Mouse (Mus musculus) layer of hippocampus, adult 9-10 months (tissue): ENCODE measurements at regions not wholly inside any gene's neighbourhood (a gene's known extent, or its start where the extent isn't known, plus 50 kb on each side); places are given as distances from the start of the nearest gene placed in this dataset.

ENCODE experiments used
- DNase-seq: peaks from one replicate; pipeline ENCODE4 v3.0.0; 2022; ENCODE audit warnings: low spot score

DNA sequence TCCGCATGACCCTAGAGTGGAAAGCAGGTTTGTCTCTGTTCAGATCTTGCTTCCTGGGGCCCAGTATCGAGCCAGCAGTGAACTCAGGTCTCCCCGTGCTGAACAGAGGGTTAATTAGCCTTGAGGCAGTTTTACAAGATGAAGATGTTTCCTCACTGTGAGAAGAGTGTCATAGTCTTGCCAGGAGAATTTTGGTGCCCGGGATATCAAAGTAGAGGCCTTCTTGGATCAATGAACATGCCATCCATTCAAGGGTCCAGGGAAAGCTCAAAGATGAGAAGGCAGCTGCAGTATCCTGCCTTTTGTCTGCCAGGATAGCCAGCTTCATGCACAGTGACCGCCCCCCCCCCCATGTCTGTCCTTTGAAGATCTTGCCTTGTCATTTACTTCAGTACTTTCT is 114.2 kb upstream of the Mylip start:
- no peak for DNase-seq

DNA sequence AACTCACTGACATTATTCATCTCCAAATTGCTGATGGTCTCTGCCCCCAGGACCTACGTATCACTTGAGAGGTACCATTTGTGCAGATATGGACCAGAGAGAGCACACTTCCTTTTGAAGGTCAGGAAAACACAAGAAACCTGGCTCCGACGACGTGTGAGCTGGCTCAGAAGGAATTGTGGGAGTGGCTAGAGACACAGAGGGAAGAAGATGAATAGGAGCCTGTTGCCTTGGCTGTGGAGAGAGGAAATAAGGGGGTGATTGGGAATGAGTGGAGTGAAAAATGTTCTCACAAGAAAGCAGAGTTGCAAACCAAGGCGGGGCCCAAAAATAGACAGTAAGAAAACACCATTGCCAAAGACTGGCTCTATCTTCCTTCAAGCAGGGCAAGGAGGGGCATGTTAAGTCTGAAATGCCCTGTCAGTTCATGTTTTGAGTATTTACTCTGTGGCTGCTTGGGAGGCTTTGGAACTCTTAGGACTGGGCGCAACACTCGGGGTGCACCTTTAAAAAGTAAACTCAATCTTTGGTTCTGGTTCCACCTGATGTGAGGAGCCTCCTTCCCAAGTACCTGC is 111.6 kb upstream of the Mylip start:
- DNase-seq: no peak

DNA sequence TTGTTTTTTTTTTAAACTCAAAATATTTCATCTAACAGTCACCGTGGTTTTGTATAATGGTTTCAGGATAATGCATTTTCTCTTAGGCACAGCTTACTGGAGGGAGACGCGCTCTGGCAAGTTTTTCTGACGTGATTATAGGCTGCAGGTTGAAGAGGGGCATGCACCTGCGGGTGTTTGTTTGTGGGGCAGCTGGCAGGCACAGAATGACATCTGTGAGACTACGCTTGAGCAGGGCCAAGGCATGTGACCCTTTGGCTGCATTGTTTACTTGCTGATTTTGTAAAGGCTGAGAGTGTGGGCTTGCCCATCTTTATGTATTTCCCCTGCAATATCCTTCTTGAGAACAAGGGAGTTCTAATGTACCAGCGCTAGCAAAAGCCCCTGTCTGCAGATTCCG is 108.4 kb upstream of the Mylip start:
- DNase-seq: no peak

DNA sequence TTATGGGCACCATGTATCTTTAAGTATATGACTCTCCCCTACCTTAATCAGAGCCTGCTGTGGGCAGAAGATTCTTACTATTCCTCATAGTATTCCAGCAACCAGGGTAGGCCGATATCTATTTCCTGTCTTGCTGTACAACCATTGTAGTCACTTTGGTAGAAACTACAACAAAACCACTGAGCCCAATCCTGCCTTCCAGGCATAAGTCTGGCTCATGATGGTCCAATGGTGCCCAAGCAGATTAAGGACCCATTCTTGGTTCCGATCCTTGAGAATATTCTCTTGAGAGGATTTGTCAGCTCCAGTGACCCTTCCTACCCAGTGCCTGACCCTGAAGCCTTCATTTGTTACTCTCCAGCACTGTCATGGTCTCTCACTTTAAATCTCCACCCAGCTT is 102.9 kb upstream of the Mylip start:
- no peak for DNase-seq

DNA sequence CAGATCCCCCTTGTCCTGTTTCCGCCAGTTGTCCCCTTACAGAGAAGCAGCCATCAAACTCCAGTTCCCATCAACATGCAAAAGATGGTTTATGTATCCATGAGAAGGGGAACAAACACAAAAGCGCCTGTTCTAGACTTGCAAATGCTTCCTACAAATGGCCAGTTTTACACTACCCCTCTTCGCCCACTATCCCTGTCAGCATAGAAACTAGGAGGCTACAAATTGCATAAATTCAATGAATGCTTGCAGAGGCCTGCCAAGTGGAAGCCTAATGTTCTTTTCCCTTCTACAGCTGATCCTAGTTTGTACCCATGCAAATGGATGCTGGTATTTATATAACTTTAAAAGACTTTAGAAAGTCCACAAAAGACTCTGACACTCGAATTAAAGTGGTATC is 102.3 kb upstream of the Mylip start:
- no peak for DNase-seq

DNA sequence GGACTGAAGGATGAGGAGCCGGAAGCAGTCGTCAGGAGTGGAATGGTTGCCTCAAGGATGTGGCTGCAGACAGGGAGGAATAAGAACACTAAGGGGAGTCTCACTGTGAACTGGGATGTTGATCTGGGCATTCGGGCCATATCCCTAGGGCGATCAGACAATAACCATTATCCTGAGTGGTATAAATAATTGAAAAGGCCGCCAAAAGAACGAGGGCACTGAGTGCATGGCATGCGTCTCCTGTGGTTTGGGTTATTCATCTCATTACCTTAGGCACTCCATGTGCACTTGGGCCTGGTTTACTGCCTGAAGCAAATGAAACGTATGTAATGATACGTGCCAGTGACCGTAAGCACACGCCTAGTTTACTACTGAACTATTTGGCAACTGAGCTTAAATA is 99.6 kb upstream of the Mylip start:
- DNase-seq: no peak

DNA sequence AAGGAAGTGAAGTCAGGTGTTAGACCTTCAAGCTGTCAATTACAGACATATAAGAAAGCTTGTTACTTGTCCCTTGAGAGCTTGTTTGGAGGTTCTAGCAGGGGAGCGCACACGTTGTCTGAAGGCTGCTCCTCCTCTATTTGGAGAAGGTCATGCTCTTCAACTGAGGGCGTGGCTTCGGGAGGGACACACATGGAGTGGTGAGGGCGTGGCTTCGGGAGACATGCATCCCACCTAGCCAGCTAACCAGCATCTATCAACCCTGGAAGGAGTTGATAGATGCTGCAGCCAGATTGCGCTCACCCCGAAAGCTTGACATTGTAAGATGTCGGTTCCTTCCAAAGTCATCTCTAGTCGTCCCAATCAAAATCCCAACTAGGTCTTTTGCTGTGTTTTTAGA is 94.9 kb upstream of the Mylip start:
- DNase-seq: no peak

DNA sequence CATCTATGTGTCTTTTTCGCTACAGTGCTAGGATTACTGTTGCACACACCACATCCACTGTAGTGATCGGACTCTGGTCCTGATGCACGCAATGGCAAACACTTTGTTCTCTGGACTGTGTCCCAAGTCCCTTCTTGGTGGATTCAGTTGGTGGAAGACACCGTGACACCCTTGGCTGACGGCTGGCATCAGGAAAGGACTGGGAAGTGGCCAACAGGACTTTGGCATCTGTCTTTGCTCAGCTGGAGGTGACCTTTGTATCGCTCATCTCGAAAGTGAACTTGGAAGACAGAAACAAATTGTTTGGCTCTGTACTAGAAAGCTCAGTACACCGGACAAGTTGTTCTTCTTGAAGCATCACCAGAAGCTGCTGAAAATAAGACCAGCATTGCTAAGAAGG is 88.9 kb upstream of the Mylip start:
- no peak for DNase-seq

DNA sequence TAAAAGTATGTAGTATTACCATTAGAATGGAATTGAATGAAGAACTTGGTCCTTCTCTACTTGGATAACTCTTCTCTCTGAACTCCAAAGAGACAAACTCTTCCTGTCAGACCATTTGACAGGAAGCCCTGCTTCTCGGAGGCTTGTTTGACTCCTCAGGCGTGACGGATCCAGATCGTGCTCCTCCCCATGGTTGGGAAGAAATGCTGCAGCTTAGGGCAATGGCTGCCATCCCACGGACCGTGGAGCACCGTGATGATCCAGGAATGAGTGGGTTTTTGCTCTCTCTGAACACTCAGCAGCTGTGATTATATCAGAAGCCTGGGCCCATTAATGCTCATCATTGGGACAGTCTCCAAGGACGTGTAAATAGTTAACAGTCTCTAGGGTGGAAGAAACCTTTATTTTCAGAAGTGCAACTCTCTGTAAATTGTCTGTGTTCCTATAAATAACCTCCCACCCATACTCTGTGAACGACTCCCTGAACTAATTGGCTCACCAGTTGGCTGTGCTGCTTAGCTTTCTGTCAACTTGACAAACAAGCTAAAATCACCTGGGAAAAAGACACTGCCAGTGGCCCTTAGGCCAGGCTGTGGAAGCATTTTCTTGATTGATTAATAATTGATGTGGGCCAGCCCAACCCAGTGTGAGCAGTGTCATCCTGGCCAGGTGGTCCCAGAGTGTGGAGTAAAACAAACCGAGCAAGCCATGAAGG is 88.2 kb upstream of the Mylip start:
- no peak for DNase-seq

DNA sequence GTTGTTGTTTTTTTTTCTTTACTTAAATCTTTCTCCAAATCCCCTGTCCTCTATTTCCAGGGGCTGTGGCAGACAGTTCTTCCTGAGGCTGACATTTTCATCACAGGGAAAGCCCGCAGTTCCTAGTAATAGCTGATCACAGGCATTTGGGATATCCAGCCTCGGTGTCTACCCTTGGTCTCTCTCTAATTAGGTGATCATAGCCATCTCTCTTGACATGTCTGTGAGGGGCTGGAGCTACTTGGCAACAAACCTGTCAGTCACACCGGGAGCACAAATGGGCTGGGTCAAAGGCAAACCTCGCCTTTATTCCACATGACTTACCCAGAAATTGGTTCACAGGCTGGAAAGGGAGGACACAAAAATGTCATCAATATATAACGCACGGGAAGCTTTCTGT is 86.7 kb upstream of the Mylip start:
- no peak for DNase-seq

DNA sequence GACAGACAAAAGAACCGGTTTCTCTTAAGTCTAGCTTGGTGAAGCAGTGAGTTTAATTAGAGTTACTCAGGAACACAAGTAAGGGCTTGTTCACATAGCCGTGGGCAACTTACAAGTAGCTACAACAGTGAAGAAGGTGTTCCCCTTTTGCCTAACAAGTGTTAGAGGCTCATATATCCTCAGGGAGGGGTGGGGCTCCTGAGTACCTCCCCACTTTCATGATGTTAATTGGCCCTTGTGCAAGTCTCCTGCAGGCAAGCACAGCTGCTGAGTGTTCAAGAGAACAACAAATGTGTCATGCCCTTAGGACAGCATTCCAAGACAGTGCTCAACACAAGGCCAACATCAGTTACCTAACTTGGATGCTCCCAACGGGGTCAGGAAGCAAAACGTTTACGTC is 83.4 kb upstream of the Mylip start:
- no peak for DNase-seq

DNA sequence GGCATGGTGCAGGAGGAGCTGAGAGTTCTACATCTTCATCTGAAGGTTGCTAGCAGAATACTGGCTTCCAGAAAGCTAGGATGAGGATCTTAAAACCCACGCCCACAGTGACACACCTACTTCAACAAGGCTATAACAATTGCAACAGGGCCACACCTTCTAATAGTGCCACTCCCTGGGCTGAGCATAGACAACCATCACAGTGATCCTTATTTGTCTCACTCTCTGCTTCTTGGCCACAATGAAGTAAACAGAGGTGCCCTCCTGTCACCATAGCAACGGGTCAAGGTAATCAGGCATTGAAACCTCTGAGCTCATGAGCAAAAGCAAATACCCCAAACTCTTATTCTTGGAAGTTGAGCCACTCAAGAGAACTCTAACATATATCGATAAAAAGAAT is 82.3 kb upstream of the Mylip start:
- DNase-seq: no peak

DNA sequence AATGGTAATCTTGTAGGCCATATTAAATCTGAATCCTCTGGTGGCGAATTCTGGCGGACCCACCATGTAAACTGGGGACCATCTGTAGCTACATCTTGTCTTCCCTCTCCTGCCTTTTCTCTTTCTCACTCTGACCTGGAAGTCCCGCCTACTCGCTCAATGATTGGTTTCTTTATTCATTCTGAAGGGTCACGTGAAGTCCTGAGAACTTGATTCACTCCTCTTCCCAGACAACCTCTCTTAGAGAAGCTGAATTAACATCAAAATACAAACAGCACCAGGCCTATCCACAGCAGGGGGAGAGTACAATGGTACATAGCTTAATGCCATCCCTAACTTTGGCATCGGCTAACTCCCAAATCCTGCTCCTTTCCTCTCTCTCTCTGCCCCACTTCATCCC is 69.9 kb upstream of the Mylip start:
- no peak for DNase-seq

DNA sequence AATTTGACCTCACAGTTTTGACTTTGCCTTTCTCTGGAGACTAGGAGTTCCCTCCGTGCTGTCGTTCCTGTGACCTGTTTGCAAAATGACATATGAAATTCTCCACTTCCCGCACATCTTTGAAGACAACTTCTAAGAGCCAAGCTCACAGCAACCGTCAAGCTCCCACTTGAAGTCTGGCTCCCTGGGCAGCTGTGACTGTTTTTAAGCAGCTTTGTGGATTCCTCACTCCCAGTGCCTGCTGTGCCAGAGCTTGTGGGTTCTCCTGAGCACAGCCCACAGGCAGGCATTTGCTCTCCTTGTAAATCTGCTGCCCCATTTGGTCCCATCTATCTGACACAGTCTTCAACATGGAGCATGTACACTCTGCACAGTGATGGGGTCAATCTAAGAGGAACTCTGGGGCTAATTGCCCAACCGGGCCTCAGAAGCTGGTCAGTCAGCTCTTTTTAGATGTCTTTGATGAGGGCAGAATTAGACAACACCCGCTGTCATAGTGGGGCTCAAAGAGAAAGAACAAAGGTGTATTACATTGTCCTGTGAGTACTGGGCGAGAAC is 63.7 kb upstream of the Mylip start:
- DNase-seq: no peak

DNA sequence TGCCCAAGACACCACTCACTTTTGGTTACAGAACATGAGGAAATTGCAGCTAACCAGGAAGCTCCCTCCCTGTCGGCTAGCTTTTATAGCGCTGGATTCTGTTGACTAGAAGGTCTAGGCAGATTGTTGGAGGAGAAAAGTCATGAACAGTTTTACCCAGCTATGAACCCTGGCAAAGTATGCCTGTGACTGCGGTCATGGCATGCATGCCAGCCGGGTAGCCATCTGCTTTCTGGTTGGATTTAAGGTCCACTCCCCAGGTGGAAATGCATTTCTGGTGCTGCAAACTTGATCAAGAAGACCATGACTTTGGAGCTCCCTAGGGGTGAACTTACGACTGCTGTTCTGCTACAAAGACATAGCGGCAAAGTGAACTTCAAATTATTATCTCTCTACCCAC is 62.8 kb upstream of the Mylip start:
- DNase-seq: no peak

DNA sequence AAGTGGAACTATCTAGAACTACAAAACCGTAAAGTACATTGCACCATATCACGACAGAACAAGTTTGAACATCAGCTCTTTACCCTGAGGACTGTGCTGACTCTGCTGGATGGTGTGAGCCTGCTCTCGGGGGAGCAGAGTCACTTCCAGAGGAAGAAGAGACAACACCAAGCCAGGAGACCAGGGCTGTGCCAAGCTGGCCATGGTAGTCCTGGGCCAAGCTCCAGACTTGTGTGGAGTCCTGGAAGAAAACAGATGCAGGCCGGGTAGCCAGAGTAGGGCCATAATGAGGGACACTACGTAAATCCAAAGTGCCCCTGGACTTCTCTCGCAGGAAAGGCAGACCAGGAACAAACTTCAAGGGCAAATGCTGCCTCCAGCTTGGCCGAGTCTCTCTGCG is 59.0 kb upstream of the Mylip start:
- no peak for DNase-seq

DNA sequence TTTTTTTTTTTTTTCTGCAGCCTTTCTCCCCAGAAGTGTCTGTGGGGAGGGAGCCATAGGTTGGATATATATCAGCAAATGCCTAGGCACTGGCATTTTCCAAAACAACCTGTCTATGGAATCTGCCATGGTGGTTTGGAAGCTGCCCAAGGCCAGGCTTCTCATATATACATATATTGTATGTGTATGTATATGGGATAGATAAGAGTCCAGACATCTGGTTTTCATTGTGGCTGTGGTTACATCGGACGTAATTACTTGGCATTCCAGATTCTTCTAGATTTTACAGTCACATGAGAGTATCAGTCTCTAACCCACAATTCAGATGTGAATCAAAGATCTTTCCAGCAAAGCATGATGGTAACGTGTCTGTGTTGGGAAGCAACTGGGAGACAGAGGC is 57.5 kb upstream of the Mylip start:
- no peak for DNase-seq

DNA sequence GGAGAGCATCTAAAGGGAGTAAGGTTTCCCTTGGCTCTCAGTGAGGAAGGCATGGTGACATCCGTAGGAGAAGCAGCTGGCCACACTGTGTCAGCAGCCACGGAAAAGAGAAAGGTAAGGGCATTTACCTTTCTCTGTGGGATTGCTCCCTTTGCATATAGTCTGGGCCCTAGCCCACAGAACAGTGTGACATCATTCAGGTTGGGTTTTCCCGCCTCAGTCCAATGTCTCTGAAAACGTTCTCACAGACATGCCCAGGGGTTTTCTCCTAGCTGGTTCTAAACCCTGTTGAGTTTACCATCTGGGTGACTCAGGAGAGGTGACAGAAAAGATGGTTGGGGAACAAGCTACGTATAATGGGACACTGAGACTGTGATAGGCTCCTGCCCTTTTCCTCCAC is 55.9 kb upstream of the Mylip start:
- DNase-seq: no peak
